ENCODE assay signal across 22 mouse cellular contexts in genomic region chrX:7595371-7595770, GRCm38 (mm10). TPM values are rescaled to one million over a fixed set of nuclear protein-coding genes. Genes with fewer than 3 reads are reported as not detected.
"Had no signal": no experiment of that assay in that cellular context is flagged by ENCODE, and none has a peak within 500 bp of the region (broad histone marks: within the 10 kb centered on the region; RNA-seq: fewer than 3 reads in every experiment).

No protein-coding gene starts in this region.

- H3K4me2 ChIP-seq: limb, embryonic 12.5 days; liver, embryonic 13.5 days; lung, embryonic 15.5 days; midbrain, embryonic 12.5 days; neural tube, embryonic 13.5 days; stomach, embryonic 15.5 days had no signal

- H3K4me1 ChIP-seq: limb, embryonic 12.5 days; liver, embryonic 13.5 days; lung, embryonic 15.5 days; megakaryocyte, embryonic 14.5 days; midbrain, embryonic 12.5 days; neural tube, embryonic 13.5 days; stomach, embryonic 15.5 days had no signal

- H3K4me3 ChIP-seq: layer of hippocampus, adult 2 months; limb, embryonic 12.5 days; liver, embryonic 13.5 days; lung, embryonic 15.5 days; megakaryocyte, embryonic 14.5 days; midbrain, embryonic 12.5 days; neural tube, embryonic 13.5 days; stomach, embryonic 15.5 days had no signal

- DNase-seq: kidney, adult 18-20 months; kidney, postnatal 10 days; kidney, postnatal 4 days; liver; liver, embryonic 13.5 days; liver, postnatal 0 days; lung, postnatal 14 days; retina, postnatal 1 day; thymus, adult 2 months; thymus, postnatal 25 days had no signal

- ATAC-seq: liver, postnatal 0 days; midbrain, embryonic 16.5 days had no signal

- H3K9me3 ChIP-seq: limb, embryonic 12.5 days; liver, embryonic 13.5 days; lung, embryonic 15.5 days; megakaryocyte, embryonic 14.5 days; midbrain, embryonic 12.5 days; neural tube, embryonic 13.5 days; stomach, embryonic 15.5 days had no signal

- H3K36me3 ChIP-seq: stomach, embryonic 15.5 days had no signal

- H3K27me3 ChIP-seq: limb, embryonic 12.5 days; liver, embryonic 13.5 days; lung, embryonic 15.5 days; megakaryocyte, embryonic 14.5 days; midbrain, embryonic 12.5 days; neural tube, embryonic 13.5 days; stomach, embryonic 15.5 days had no signal

- H3K27ac ChIP-seq: layer of hippocampus, adult 2 months; limb, embryonic 12.5 days; liver, embryonic 13.5 days; lung, embryonic 15.5 days; macrophage; midbrain, embryonic 12.5 days; neural tube, embryonic 13.5 days; stomach, embryonic 15.5 days had no signal

- H3K9ac ChIP-seq: limb, embryonic 12.5 days; liver, embryonic 13.5 days; liver, postnatal 0 days; lung, embryonic 15.5 days; midbrain, embryonic 12.5 days; neural tube, embryonic 13.5 days; stomach, embryonic 15.5 days had no signal

RNA-seq across cellular contexts. Expression of gene Cacna1f, which starts 11.5 kb away (rescaled TPM):
- total RNA-seq: layer of hippocampus, postnatal 10 days had no signal
- polyA plus RNA-seq: kidney, embryonic 14.5 days; limb, embryonic 12.5 days; liver, embryonic 13.5 days; lung, embryonic 15.5 days; midbrain, embryonic 12.5 days; stomach, embryonic 15.5 days had no signal

RNA-seq across cellular contexts. Expression of gene Foxp3, which starts 21.9 kb away (rescaled TPM):
- total RNA-seq: left cerebral cortex, adult 18-20 months had no signal
- polyA plus RNA-seq: limb, embryonic 12.5 days; liver, postnatal 0 days; lung, embryonic 15.5 days; midbrain, embryonic 16.5 days had no signal
